ENCODE assay signal across 8 mouse cellular contexts in the genomic region with DNA sequence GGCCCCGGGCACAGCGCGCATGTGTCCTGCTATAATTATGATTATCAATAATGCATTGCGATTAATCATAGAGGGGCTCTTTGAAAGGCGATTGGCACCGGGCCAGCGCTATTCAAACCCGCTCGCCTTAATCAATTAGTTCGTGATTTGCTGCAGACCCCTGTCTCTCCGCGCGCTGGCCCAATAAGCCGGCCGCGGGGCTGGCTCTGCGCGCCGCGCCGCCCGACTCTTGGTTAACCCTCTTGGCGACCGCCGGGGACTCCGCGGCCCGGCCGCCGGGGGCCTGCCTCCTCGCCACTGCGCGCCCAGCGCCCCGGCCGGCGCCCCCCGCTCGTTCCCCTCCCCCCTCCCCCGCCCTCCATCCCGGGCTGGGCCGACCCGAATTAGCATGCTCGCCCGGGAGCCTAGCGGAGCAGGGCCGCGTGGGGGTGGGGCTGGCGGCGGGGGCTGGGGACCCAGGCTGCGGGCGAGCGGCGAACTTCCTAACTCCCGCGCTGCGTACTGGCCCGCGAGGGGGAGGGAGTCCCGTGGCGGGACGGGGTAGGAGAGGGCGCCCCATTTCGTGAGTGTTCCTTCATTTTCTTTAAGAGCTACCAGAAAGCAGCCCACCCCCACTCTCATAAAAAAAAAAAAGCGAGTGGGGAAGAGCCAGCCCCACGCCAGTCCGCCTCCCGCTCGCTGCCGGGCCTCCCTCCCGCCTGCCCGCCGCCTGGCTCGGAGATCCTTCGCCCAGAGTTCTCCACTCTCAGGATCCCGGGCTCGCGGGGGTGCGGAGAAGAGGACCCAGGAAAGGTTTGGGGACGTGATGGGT. TPM values are rescaled to one million over a fixed set of nuclear protein-coding genes. Genes with fewer than 3 reads are reported as not detected.
DNase-seq lines count a peak whose midpoint lies in the region; ATAC-seq and TF ChIP-seq lines count a peak whose summit lies in the region.

No protein-coding gene starts in this region.

- no peak; the same call in 1 of the 2 replicates for TF ChIP-seq POLR2A in olfactory bulb, adult 2 months (IDR thresholded peaks at IDR 0.05; ENCODE audit: insufficient read depth, low read depth, low read length)

- peak overlapping the region; percentile 99 for H3K9ac ChIP-seq in limb, embryonic 11.5 days (ENCODE audit: low read length)

- H3K4me2 ChIP-seq in limb, embryonic 11.5 days (ENCODE audit: low read depth, severe bottlenecking) = peak overlapping the region; percentile 72

- H3K4me3 ChIP-seq in limb, embryonic 11.5 days (ENCODE audit: low read depth, low read length) = peak overlapping the region; percentile 81
- peak overlapping the region; percentile 100 for H3K4me3 ChIP-seq in olfactory bulb, adult 2 months (ENCODE audit: insufficient read depth, low read depth, low read length)

- H3K27ac ChIP-seq in limb, embryonic 11.5 days (replicated peaks; ENCODE audit: low read depth, low read length) = peak overlapping the region; percentile 99
- peak overlapping the region; percentile 89 for H3K27ac ChIP-seq in olfactory bulb, adult 2 months (ENCODE audit: insufficient read depth, low read depth, low read length)

- ATAC-seq in limb, embryonic 11.5 days (ENCODE audit: insufficient number of reproducible peaks, low FRiP score, low TSS enrichment, low read depth) = peak; percentile 63

- under 1% methylated on average over 45 of the region's 80 CpGs for WGBS in limb, embryonic 11.5 days
- WGBS in olfactory bulb, adult 2 months = under 1% methylated on average over 77 of the region's 80 CpGs

- H3K36me3 ChIP-seq in limb, embryonic 11.5 days (ENCODE audit: control insufficient read depth, insufficient read depth, low read length) = no peaks in the 10 kb centered on the region

- peak; percentile 87 for DNase-seq in R1 (ENCODE audit: low read depth, low spot score)
- DNase-seq in cerebellum, postnatal 25 days = peak; percentile 31 to 51
- DNase-seq in frontal cortex, postnatal 36 days (ENCODE audit: low spot score in 2 of 2) = peak; percentile 71 to 81
- DNase-seq in kidney, adult 8-10 months = peak; percentile 67 to 73
- DNase-seq in limb, embryonic 11.5 days (ENCODE audit: low spot score) = peak; percentile 89
- DNase-seq in spleen, postnatal 36 days (ENCODE audit: low spot score in 2 of 2) = no peak
- no peak for DNase-seq in thymus, adult 18-20 months

- peaks cover 5% of the 10 kb centered on the region; the same call in 1 of the 2 replicates for H3K27me3 ChIP-seq in limb, embryonic 11.5 days (ENCODE audit: control insufficient read depth, insufficient read depth, low read length)

- H3K9me3 ChIP-seq in limb, embryonic 11.5 days (ENCODE audit: control insufficient read depth, low read length) = no peaks in the 10 kb centered on the region

- TF ChIP-seq CTCF in olfactory bulb, adult 2 months (IDR thresholded peaks at IDR 0.05; ENCODE audit: insufficient read depth, low read depth, low read length) = no peak

- peaks cover 4% of the 10 kb centered on the region for H3K4me1 ChIP-seq in limb, embryonic 11.5 days (ENCODE audit: control insufficient read depth, insufficient read depth, low read length)
- peaks cover 22% of the 10 kb centered on the region for H3K4me1 ChIP-seq in olfactory bulb, adult 2 months (ENCODE audit: control insufficient read depth, insufficient read depth, low read length)

RNA-seq across cellular contexts. Expression of gene Sall1, which starts 1.2 kb away (rescaled TPM):
- polyA plus RNA-seq in limb, embryonic 11.5 days (2014; fragmentation: Nextera tagmentation; extraction: Ambion mirVana) = 30.0 and 30.4 TPM in 2 replicates
- not detected in 2 replicates for polyA plus RNA-seq in olfactory bulb, adult 2 months (2012; ENCODE audit: insufficient read depth, insufficient read length, low replicate concordance, missing spikeins)

Comparison
In these comparisons a context has a peak if more than half of its experiments do, and no peak if none do; other contexts are left out.
1. DNase-seq: peak in R1 (single experiment), cerebellum, postnatal 25 days (2 of 2), frontal cortex, postnatal 36 days (2 of 2), kidney, adult 8-10 months (2 of 2) and limb, embryonic 11.5 days (single experiment); none in spleen, postnatal 36 days (0 of 2) and thymus, adult 18-20 months (0 of 2).